Mouse (Mus musculus): ENCODE data around the gene Cyth1. TPM values are rescaled to one million over a fixed set of nuclear protein-coding genes. Genes with fewer than 3 reads are reported as not detected.
A peak's percentile ranks its signal among the peaks of the same experiment; 100 is the strongest.

Cyth1 gene
- polyA plus RNA-seq, 1 experiment = 16.1 TPM

GRCm38 (mm10) chr11:118133752-118134169 lies 114.6 kb downstream of the Cyth1 start:
- no peak overlapping the region for H3K4me2 ChIP-seq (ENCODE audit: low read depth)
- no peak overlapping the region for H3K4me3 ChIP-seq
- TF ChIP-seq MYOD1 (IDR thresholded peaks at IDR 0.05; ENCODE audit: control insufficient read depth in 1 of 3, insufficient read length in 2 of 3, low read depth in 2 of 3) (peak in 1 of 3 experiments; percentile 37), E2F4 (IDR thresholded peaks at IDR 0.05; ENCODE audit: insufficient read depth) (no peak)
- H3K36me3 ChIP-seq (ENCODE audit: control insufficient read depth, insufficient read depth) = no peaks in the 10 kb centered on the region
- no peaks in the 10 kb centered on the region for H3K79me2 ChIP-seq (ENCODE audit: control insufficient read depth, insufficient read depth)
- no peaks in the 10 kb centered on the region for H3K27me3 ChIP-seq (ENCODE audit: control insufficient read depth, insufficient read depth, insufficient read length)
- H3ac ChIP-seq (ENCODE audit: control insufficient read depth, insufficient read length) = no peak overlapping the region

GRCm38 (mm10) chr11:118133133-118133751 lies 115.2 kb downstream of the Cyth1 start:
- Histone ChIP-seq H3K4me3 (no peak overlapping the region), H3K27me3 (ENCODE audit: control insufficient read depth, insufficient read depth, insufficient read length) (no peaks in the 10 kb centered on the region), H3ac (ENCODE audit: control insufficient read depth, insufficient read length) (no peak overlapping the region), H3K4me2 (ENCODE audit: low read depth) (no peak overlapping the region), H3K36me3 (ENCODE audit: control insufficient read depth, insufficient read depth) (no peaks in the 10 kb centered on the region), H3K79me2 (ENCODE audit: control insufficient read depth, insufficient read depth) (no peaks in the 10 kb centered on the region)
- no peak for TF ChIP-seq E2F4 (IDR thresholded peaks at IDR 0.05; ENCODE audit: insufficient read depth)
- TF ChIP-seq USF1 (IDR thresholded peaks at IDR 0.05; ENCODE audit: low read depth) = peak; percentile 72

GRCm38 (mm10) chr11:118132136-118132535 lies 116.3 kb downstream of the Cyth1 start:
- no peak overlapping the region for H3K4me2 ChIP-seq (ENCODE audit: low read depth)
- H3K36me3 ChIP-seq (ENCODE audit: control insufficient read depth, insufficient read depth) = no peaks in the 10 kb centered on the region
- no peak overlapping the region for H3K4me3 ChIP-seq
- H3K79me2 ChIP-seq (ENCODE audit: control insufficient read depth, insufficient read depth) = no peaks in the 10 kb centered on the region
- no peak overlapping the region for H3ac ChIP-seq (ENCODE audit: control insufficient read depth, insufficient read length)
- H3K27me3 ChIP-seq (ENCODE audit: control insufficient read depth, insufficient read depth, insufficient read length) = no peaks in the 10 kb centered on the region
- TF ChIP-seq REST (IDR thresholded peaks at IDR 0.05; ENCODE audit: insufficient read depth, insufficient read length) (no peak), MYOD1 (IDR thresholded peaks at IDR 0.05; ENCODE audit: control insufficient read depth in 1 of 3, insufficient read length in 2 of 3, low read depth in 2 of 3) (no peak), MAX (IDR thresholded peaks at IDR 0.05; ENCODE audit: low read depth) (no peak), USF1 (IDR thresholded peaks at IDR 0.05; ENCODE audit: low read depth) (no peak)

GRCm38 (mm10) chr11:118130534-118130933 lies 117.9 kb downstream of the Cyth1 start, which contains the start of gene Dnah17:
Gene Dnah17, minus strand, starts transcription at chr11:118130634.
- no peaks in the 10 kb centered on the region for H3K36me3 ChIP-seq (ENCODE audit: control insufficient read depth, insufficient read depth)
- no peak for TF ChIP-seq MYOD1 (IDR thresholded peaks at IDR 0.05; ENCODE audit: control insufficient read depth in 1 of 3, insufficient read length in 2 of 3, low read depth in 2 of 3)
- H3K4me3 ChIP-seq = no peak within 1 kb of the TSS
- peaks cover 4% of the 10 kb centered on the region for H3K27me3 ChIP-seq (ENCODE audit: control insufficient read depth, insufficient read depth, insufficient read length)
- H3K79me2 ChIP-seq (ENCODE audit: control insufficient read depth, insufficient read depth) = no peaks in the 10 kb centered on the region
- no peak within 1 kb of the TSS for H3K4me2 ChIP-seq (ENCODE audit: low read depth)
- H3ac ChIP-seq (ENCODE audit: control insufficient read depth, insufficient read length) = no peak within 1 kb of the TSS

GRCm38 (mm10) chr11:118129812-118130211 lies 118.6 kb downstream of the Cyth1 start:
- no peaks in the 10 kb centered on the region for H3K36me3 ChIP-seq (ENCODE audit: control insufficient read depth, insufficient read depth)
- no peak overlapping the region for H3ac ChIP-seq (ENCODE audit: control insufficient read depth, insufficient read length)
- H3K4me2 ChIP-seq (ENCODE audit: low read depth) = no peak overlapping the region
- H3K27me3 ChIP-seq (ENCODE audit: control insufficient read depth, insufficient read depth, insufficient read length) = peaks cover 4% of the 10 kb centered on the region
- TF ChIP-seq TCF12 (IDR thresholded peaks at IDR 0.05; ENCODE audit: insufficient read depth, poor library complexity, severe bottlenecking) = no peak
- TF ChIP-seq TCF3 (IDR thresholded peaks at IDR 0.05; ENCODE audit: insufficient read length, low read depth) = no peak
- no peak for TF ChIP-seq REST (IDR thresholded peaks at IDR 0.05; ENCODE audit: insufficient read depth, insufficient read length)
- H3K4me3 ChIP-seq = no peak overlapping the region
- H3K79me2 ChIP-seq (ENCODE audit: control insufficient read depth, insufficient read depth) = no peaks in the 10 kb centered on the region

GRCm38 (mm10) chr11:118121592-118121991 lies 126.8 kb downstream of the Cyth1 start:
- H3ac ChIP-seq (ENCODE audit: control insufficient read depth, insufficient read length) = no peak overlapping the region
- no peak overlapping the region for H3K4me3 ChIP-seq
- no peak overlapping the region for H3K4me2 ChIP-seq (ENCODE audit: low read depth)
- TF ChIP-seq POLR2AphosphoS2 (IDR thresholded peaks at IDR 0.05; ENCODE audit: insufficient read length, low read depth) (no peak), TCF3 (IDR thresholded peaks at IDR 0.05; ENCODE audit: insufficient read length, low read depth) (no peak), REST (IDR thresholded peaks at IDR 0.05; ENCODE audit: insufficient read depth, insufficient read length) (no peak), CEBPB (IDR thresholded peaks at IDR 0.05; ENCODE audit: insufficient read depth, poor library complexity, severe bottlenecking) (no peak)
- H3K27me3 ChIP-seq (ENCODE audit: control insufficient read depth, insufficient read depth, insufficient read length) = peaks cover 57% of the 10 kb centered on the region
- H3K79me2 ChIP-seq (ENCODE audit: control insufficient read depth, insufficient read depth) = no peaks in the 10 kb centered on the region
- H3K36me3 ChIP-seq (ENCODE audit: control insufficient read depth, insufficient read depth) = no peaks in the 10 kb centered on the region

GRCm38 (mm10) chr11:118118777-118119176 lies 129.6 kb downstream of the Cyth1 start:
- Histone ChIP-seq H3K36me3 (ENCODE audit: control insufficient read depth, insufficient read depth) (no peaks in the 10 kb centered on the region), H3K4me2 (ENCODE audit: low read depth) (no peak overlapping the region), H3K27me3 (ENCODE audit: control insufficient read depth, insufficient read depth, insufficient read length) (peaks cover 72% of the 10 kb centered on the region), H3K79me2 (ENCODE audit: control insufficient read depth, insufficient read depth) (no peaks in the 10 kb centered on the region), H3ac (ENCODE audit: control insufficient read depth, insufficient read length) (no peak overlapping the region), H3K4me3 (no peak overlapping the region)
- TF ChIP-seq POLR2AphosphoS2 (IDR thresholded peaks at IDR 0.05; ENCODE audit: insufficient read length, low read depth) (no peak), SRF (IDR thresholded peaks at IDR 0.05; ENCODE audit: control insufficient read depth, insufficient read length, low read depth) (no peak), REST (IDR thresholded peaks at IDR 0.05; ENCODE audit: insufficient read depth, insufficient read length) (no peak), USF1 (IDR thresholded peaks at IDR 0.05; ENCODE audit: low read depth) (no peak)

All from myocyte (in vitro differentiated cells).